Mouse (Mus musculus) hindbrain, embryonic 11.5 days (tissue): ENCODE measurements around the gene Mcf2l. TPM values are rescaled to one million over a fixed set of nuclear protein-coding genes. Genes with fewer than 3 reads are reported as not detected.

Experiments
- ATAC-seq: fragments of 200-750 bp; cut with Nextera tagmentation; 2 replicates; pipeline ENCODE4 v1.8.0; 2017; ENCODE audit warnings: mild to moderate bottlenecking, moderate TSS enrichment, moderate library complexity; ENCODE audit not compliant: low FRiP score
- DNase-seq: peaks from one replicate; pipeline ENCODE4 v3.0.0-alpha.2; 2015; ENCODE audit warnings: low spot score
- H3K27ac ChIP-seq: fragments of 300-500 bp; sonication (generic); 2 replicates; pipeline ENCODE4 v1.5.1; 2014; ENCODE audit warnings: mild to moderate bottlenecking, low read depth, low read length
- H3K27me3 ChIP-seq: fragments of 300-500 bp; sonication (generic); 2 replicates; pipeline ENCODE4 v1.6.1; 2014; ENCODE audit warnings: mild to moderate bottlenecking, low read length, moderate library complexity, mixed read lengths; ENCODE audit not compliant: control insufficient read depth, insufficient read depth
- H3K36me3 ChIP-seq: fragments of 300-500 bp; sonication (generic); 2 replicates; pipeline ENCODE4 v1.6.1; 2014; ENCODE audit warnings: mild to moderate bottlenecking, low read length, moderate library complexity, mixed read lengths; ENCODE audit not compliant: control insufficient read depth, insufficient read depth
- H3K4me1 ChIP-seq: fragments of 300-500 bp; sonication (generic); replicated peaks from 2 replicates; pipeline ENCODE4 v1.6.1; 2014; ENCODE audit warnings: low read length, mixed read lengths; ENCODE audit not compliant: control insufficient read depth, insufficient read depth
- H3K4me2 ChIP-seq: fragments of 300-500 bp; sonication (generic); replicated peaks from 2 replicates; pipeline ENCODE4 v1.6.1; 2014; ENCODE audit warnings: mild to moderate bottlenecking, low read depth, low read length
- H3K4me3 ChIP-seq: fragments of 300-500 bp; sonication (generic); 2 replicates; pipeline ENCODE4 v1.5.1; 2014; ENCODE audit warnings: low read depth, low read length
- H3K9ac ChIP-seq: fragments of 300-500 bp; sonication (generic); 2 replicates; pipeline ENCODE4 v1.6.1; 2014; ENCODE audit warnings: low read depth, low read length
- H3K9me3 ChIP-seq: fragments of 300-500 bp; sonication (generic); 2 replicates; pipeline ENCODE4 v1.6.1; 2016; ENCODE audit warnings: low read length; ENCODE audit not compliant: control insufficient read depth
- WGBS: fragments of 180-500 bp; shearing (Covaris S2); extraction: QIAGEN DNeasy Blood & Tissue Kit; methylation state at CpG from one replicate; pipeline ENCODE4 v1.1.7; 2014; 5-methylcytosine and 5-hydroxymethylcytosine counted together
- polyA plus RNA-seq: library from polyadenylated mRNA; unstranded; fragments of >200 nt; fragmentation: Nextera tagmentation; extraction: Ambion mirVana; gene quantifications from 2 replicates; pipeline ENCODE4 v1.2.1, GENCODE M21; 2014

The Mcf2l gene
- polyA plus RNA-seq, 1 experiment from 2014 or later, result 54.4 TPM

- no peak overlapping the region for H3K4me2 ChIP-seq
- 91% methylated on average over 2 of the region's 2 CpGs for WGBS
- ATAC-seq, result no peak
- H3K27me3 ChIP-seq, result no peaks in the 10 kb centered on the region
- H3K27ac ChIP-seq, result no peak overlapping the region
- peaks cover 4% of the 10 kb centered on the region; the same call in 1 of the 2 replicates for H3K4me1 ChIP-seq
- no peaks in the 10 kb centered on the region; the same call in 1 of the 2 replicates for H3K36me3 ChIP-seq
- H3K4me3 ChIP-seq, result no peak overlapping the region
- DNase-seq, result no peak
- no peaks in the 10 kb centered on the region for H3K9me3 ChIP-seq
- H3K9ac ChIP-seq, result no peak overlapping the region
These were observed 87.0 kb downstream of the Mcf2l start for GRCm38 (mm10) chr8:12960609-12961008.

DNA sequence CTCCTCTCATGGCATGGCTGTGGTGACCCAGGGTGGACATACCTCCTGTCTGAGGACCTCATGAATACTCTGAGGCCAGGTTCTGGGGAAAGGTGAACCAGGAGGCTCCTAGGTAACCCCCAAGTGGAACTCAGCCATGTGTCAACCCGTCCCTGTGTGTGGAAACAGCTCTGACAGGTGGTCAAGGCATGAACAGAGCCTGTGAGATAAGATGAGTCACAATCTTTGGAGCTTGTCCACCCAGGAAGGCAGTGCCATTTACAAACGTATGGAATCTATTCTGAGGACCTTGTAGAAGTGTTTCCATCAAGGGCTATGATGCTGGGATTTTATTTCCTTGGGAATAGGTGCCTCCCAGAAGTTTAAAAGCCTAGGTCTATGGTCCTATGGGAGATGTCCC is 87.6 kb downstream of the Mcf2l start:
- Histone ChIP-seq H3K27me3 (no peaks in the 10 kb centered on the region), H3K4me2 (no peak overlapping the region), H3K9ac (no peak overlapping the region), H3K36me3 (no peaks in the 10 kb centered on the region; the same call in 1 of the 2 replicates), H3K4me1 (peaks cover 4% of the 10 kb centered on the region; the same call in 1 of the 2 replicates), H3K4me3 (no peak overlapping the region), H3K27ac (no peak overlapping the region), H3K9me3 (no peaks in the 10 kb centered on the region)
- DNase-seq (no peak), ATAC-seq (no peak)
- 60% methylated on average over 2 of the region's 2 CpGs for WGBS

DNA sequence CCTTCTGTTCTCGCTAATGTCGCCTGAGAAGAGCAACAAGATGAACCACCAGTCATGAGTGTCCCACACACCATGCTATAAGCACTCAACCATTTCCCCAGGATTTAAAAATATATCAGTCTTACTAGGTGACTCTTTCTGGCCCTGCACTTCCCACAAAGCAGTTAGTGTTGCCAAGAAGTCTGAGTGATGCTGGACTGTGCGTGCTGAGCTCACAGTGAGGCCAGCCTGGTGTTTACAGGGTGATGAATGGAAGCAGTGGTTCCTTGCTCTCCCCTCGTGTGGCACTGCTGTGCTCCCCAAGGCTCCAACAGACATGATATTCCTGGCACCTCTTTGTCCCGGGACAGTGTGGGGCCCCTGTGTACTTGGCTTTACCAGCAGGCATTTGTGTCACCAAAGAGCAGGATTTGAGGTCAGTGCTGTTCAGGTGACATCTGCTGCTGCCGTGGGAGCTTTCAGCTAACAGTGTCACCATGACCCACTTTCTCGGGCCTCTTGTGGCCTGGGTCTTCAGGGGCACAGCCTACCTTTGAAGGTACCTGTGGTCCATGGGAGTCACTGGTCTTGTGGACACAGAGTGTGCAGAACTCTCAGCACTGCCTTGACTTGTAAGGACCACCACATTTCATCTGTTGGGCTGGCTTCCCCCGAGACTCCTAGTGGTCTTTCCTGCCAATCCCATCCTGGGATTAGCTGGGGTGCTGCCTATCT is 88.4 kb downstream of the Mcf2l start:
- Histone ChIP-seq H3K27me3 (no peaks in the 10 kb centered on the region), H3K9ac (no peak overlapping the region), H3K27ac (no peak overlapping the region), H3K4me3 (no peak overlapping the region), H3K36me3 (no peaks in the 10 kb centered on the region; the same call in 1 of the 2 replicates), H3K4me2 (no peak overlapping the region), H3K4me1 (peaks cover 4% of the 10 kb centered on the region; the same call in 1 of the 2 replicates), H3K9me3 (no peaks in the 10 kb centered on the region)
- ATAC-seq, result no peak
- WGBS, result 63% methylated on average over 8 of the region's 8 CpGs
- no peak for DNase-seq

GRCm38 (mm10) chr8:12962541-12963380 is 89.2 kb downstream of the Mcf2l start:
- Histone ChIP-seq H3K4me3 (no peak overlapping the region), H3K27me3 (no peaks in the 10 kb centered on the region), H3K4me2 (no peak overlapping the region), H3K27ac (0 out of 2 replicates have a peak overlapping the region, but pooled peaks have one; percentile 13), H3K36me3 (no peaks in the 10 kb centered on the region; the same call in 1 of the 2 replicates), H3K4me1 (peaks cover 4% of the 10 kb centered on the region; the same call in 1 of the 2 replicates), H3K9ac (no peak overlapping the region), H3K9me3 (no peaks in the 10 kb centered on the region)
- 72% methylated on average over 12 of the region's 13 CpGs for WGBS
- no peak for DNase-seq
- no peak for ATAC-seq

DNA sequence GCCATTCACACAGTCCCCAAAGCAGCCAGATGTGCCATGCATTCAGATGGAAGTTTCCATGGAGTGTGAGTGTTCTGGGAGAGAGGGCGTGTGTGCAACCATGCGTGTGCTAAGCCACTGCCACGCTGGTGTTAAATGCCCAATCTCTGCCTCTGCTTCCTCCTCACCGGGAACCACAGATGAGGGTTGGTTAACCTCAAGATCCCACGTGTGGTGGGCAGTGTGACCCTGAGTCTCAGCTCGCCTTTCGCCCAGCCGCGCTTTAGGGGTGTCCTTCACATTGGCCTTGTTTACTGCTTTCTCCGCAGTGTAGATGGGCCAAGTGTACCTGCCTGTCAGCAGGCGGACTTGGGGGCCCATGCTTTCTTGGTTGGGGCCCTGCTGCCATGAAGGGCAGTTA is 102.7 kb downstream of the Mcf2l start:
- no peak for DNase-seq
- H3K4me1 ChIP-seq, result no peaks in the 10 kb centered on the region
- H3K4me3 ChIP-seq, result no peak overlapping the region
- H3K9ac ChIP-seq, result no peak overlapping the region
- no peak overlapping the region for H3K4me2 ChIP-seq
- H3K27ac ChIP-seq, result no peak overlapping the region
- ATAC-seq, result no peak
- H3K36me3 ChIP-seq, result peaks cover 2% of the 10 kb centered on the region; the same call in 1 of the 2 replicates
- H3K27me3 ChIP-seq, result no peaks in the 10 kb centered on the region
- H3K9me3 ChIP-seq, result no peaks in the 10 kb centered on the region
- WGBS, result 85% methylated on average over 11 of the region's 11 CpGs

DNA sequence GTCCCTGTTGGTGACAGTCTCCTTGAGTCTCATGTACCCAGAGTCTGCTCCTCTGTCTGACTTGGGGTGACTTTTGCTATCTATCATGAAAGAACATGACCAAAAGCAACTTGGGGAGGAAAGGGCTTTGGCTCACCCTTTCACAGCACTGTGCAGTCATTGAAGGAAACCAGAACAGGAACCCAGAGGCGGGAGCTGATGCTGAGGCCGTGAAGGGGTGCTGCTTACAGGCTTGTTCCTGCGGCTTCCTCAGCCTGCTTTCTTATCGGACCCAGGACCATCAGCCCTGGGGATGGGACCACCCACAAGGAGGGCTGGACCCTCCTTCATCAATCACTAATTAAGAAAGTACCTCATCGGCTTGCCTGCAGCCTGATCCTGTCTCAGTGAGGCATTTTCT is 103.1 kb downstream of the Mcf2l start:
- Histone ChIP-seq H3K27me3 (no peaks in the 10 kb centered on the region), H3K9me3 (no peaks in the 10 kb centered on the region), H3K9ac (no peak overlapping the region), H3K4me2 (no peak overlapping the region), H3K27ac (no peak overlapping the region), H3K4me1 (no peaks in the 10 kb centered on the region), H3K4me3 (no peak overlapping the region), H3K36me3 (peaks cover 2% of the 10 kb centered on the region; the same call in 1 of the 2 replicates)
- WGBS, result 56% methylated on average over 5 of the region's 5 CpGs
- DNase-seq (no peak), ATAC-seq (no peak)

- Histone ChIP-seq H3K4me3 (no peak overlapping the region), H3K4me1 (no peaks in the 10 kb centered on the region), H3K36me3 (peaks cover 2% of the 10 kb centered on the region; the same call in 1 of the 2 replicates), H3K4me2 (no peak overlapping the region), H3K9me3 (no peaks in the 10 kb centered on the region), H3K27ac (no peak overlapping the region), H3K27me3 (no peaks in the 10 kb centered on the region), H3K9ac (no peak overlapping the region)
- WGBS, result 79% methylated on average over 12 of the region's 12 CpGs
- DNase-seq (no peak), ATAC-seq (no peak)
These were observed 103.7 kb downstream of the Mcf2l start for GRCm38 (mm10) chr8:12977325-12977724.

GRCm38 (mm10) chr8:12978308-12978707 is 104.7 kb downstream of the Mcf2l start:
- 63% methylated on average over 2 of the region's 2 CpGs for WGBS
- peaks cover 2% of the 10 kb centered on the region; the same call in 1 of the 2 replicates for H3K36me3 ChIP-seq
- H3K9ac ChIP-seq, result no peak overlapping the region
- no peaks in the 10 kb centered on the region for H3K9me3 ChIP-seq
- no peak overlapping the region for H3K27ac ChIP-seq
- ATAC-seq, result no peak
- H3K4me1 ChIP-seq, result no peaks in the 10 kb centered on the region
- H3K27me3 ChIP-seq, result no peaks in the 10 kb centered on the region
- H3K4me3 ChIP-seq, result no peak overlapping the region
- no peak overlapping the region for H3K4me2 ChIP-seq
- DNase-seq, result no peak
